Mouse (Mus musculus): ENCODE results near the gene Gm19684.
"Not testable (repeated sequence)": the region's sequence is repeated elsewhere in the genome, so short reads cannot be mapped to it uniquely, and the experiment has no call there.

GRCm38 (mm10) chr17:36145861-36146156, 24.3 kb downstream of the Gm19684 start:
- TF ChIP-seq POLR2A (IDR thresholded peaks at IDR 0.05; ENCODE audit: low read depth, low read length); CTCF (IDR thresholded peaks at IDR 0.05; ENCODE audit: extremely low read depth, insufficient read depth, insufficient read length, insufficient replicate concordance): not testable (repeated sequence)

Data from spleen, adult 2 months (tissue).